Mouse (Mus musculus) midbrain, embryonic 13.5 days (tissue): ENCODE data around the gene Ciao2a. TPM values are rescaled to one million over a fixed set of nuclear protein-coding genes. Genes with fewer than 3 reads are reported as not detected.
A peak's percentile ranks its signal among the peaks of the same experiment; 100 is the strongest.

ENCODE experiments used
- ATAC-seq: fragments of 200-750 bp; cut with Nextera tagmentation; 2 replicates; pipeline ENCODE4 v1.8.0; 2017; ENCODE audit warnings: mild to moderate bottlenecking, moderate TSS enrichment, moderate library complexity
- H3K27ac ChIP-seq: fragments of 300-500 bp; sonication (generic); 2 replicates; pipeline ENCODE4 v1.5.1; 2015; ENCODE audit warnings: inconsistent platforms, mild to moderate bottlenecking, moderate library complexity
- H3K27me3 ChIP-seq: fragments of 300-500 bp; sonication (generic); 2 replicates; pipeline ENCODE4 v1.6.1; 2015; ENCODE audit warnings: mild to moderate bottlenecking, inconsistent platforms
- H3K36me3 ChIP-seq: fragments of 300-500 bp; sonication (generic); 2 replicates; pipeline ENCODE4 v1.6.1; 2015; ENCODE audit warnings: mild to moderate bottlenecking, inconsistent platforms
- H3K4me1 ChIP-seq: fragments of 300-500 bp; sonication (generic); replicated peaks from 2 replicates; pipeline ENCODE4 v1.6.1; 2015; ENCODE audit warnings: inconsistent platforms
- H3K4me2 ChIP-seq: fragments of 300-500 bp; sonication (generic); replicated peaks from 2 replicates; pipeline ENCODE4 v1.6.1; 2015; ENCODE audit warnings: moderate library complexity, mild to moderate bottlenecking, inconsistent platforms
- H3K4me3 ChIP-seq: fragments of 300-500 bp; sonication (generic); replicated peaks from 2 replicates; pipeline ENCODE4 v1.5.1; 2015; ENCODE audit warnings: mild to moderate bottlenecking, inconsistent platforms
- H3K9ac ChIP-seq: fragments of 300-500 bp; sonication (generic); replicated peaks from 2 replicates; pipeline ENCODE4 v1.6.1; 2015; ENCODE audit warnings: mild to moderate bottlenecking, inconsistent platforms
- H3K9me3 ChIP-seq: fragments of 300-500 bp; sonication (generic); 2 replicates; pipeline ENCODE4 v1.6.1; 2016; ENCODE audit warnings: mild to moderate bottlenecking, inconsistent platforms
- WGBS: fragments of 180-500 bp; shearing (Covaris S2); methylation state at CpG from one replicate; pipeline ENCODE4 v1.1.7; 2015; 5-methylcytosine and 5-hydroxymethylcytosine counted together
- polyA plus RNA-seq: library from polyadenylated mRNA; unstranded; fragments of >200 nt; fragmentation: Nextera tagmentation; extraction: Ambion mirVana; gene quantifications from 2 replicates; pipeline ENCODE4 v1.2.1, GENCODE M21; 2015

The Ciao2a gene
- polyA plus RNA-seq, 1 experiment from 2014 or later: 102 TPM

DNA sequence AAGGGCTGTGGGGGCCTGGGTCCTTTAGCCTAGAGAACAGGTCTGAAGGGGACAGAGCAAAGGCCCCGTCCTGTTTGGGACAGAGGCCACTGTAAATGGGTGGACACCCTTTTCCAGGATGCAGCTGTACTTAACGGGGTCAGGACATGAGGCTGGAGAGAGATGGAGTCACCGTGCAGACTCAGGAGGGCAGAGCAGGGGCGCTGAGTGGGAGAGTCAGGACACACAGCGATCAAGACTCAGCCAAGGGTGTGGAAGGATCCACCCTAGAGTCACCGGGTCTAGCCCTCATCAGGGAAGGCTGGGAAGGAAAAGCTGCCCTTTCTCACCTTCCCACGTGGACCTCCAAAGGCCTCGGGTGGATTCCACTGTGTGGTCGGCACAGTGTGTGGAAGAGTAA lies 25.6 kb downstream of the Ciao2a start:
- ATAC-seq: no peak
- Histone ChIP-seq H3K27ac (no peak overlapping the region), H3K4me1 (no peaks in the 10 kb centered on the region), H3K4me3 (no peak overlapping the region), H3K27me3 (peaks cover 10% of the 10 kb centered on the region), H3K9ac (no peak overlapping the region), H3K4me2 (no peak overlapping the region), H3K9me3 (no peaks in the 10 kb centered on the region), H3K36me3 (no peaks in the 10 kb centered on the region)
- WGBS: 78% methylated on average over 9 of the region's 9 CpGs

DNA sequence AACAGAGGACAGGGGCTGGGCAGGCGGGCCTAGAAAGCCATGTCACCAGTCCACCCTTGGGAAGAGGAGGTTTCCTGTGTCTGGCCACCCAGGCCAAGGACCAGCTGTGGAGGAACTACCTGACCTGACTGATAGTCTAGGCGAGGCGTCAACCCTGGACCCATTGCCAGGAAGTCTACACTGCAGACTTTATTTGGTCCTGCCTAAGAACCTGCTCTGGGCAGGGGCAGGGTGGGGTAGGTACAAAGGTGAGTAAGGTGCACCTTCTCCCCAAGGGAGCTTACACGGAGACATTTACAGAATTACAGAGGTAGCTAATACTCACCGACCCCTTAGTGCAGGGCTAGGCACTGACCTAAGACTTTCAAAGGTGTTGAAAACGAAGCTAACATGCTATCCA lies 27.2 kb downstream of the Ciao2a start:
- H3K4me1 ChIP-seq: peaks cover 6% of the 10 kb centered on the region
- no peaks in the 10 kb centered on the region for H3K9me3 ChIP-seq
- H3K27ac ChIP-seq: no peak overlapping the region
- H3K9ac ChIP-seq: no peak overlapping the region
- no peak overlapping the region for H3K4me2 ChIP-seq
- 90% methylated on average over 6 of the region's 6 CpGs for WGBS
- peaks cover 26% of the 10 kb centered on the region for H3K27me3 ChIP-seq
- H3K4me3 ChIP-seq: no peak overlapping the region
- no peak for ATAC-seq
- H3K36me3 ChIP-seq: no peaks in the 10 kb centered on the region

- no peak for ATAC-seq
- peaks cover 30% of the 10 kb centered on the region for H3K27me3 ChIP-seq
- H3K9ac ChIP-seq: no peak overlapping the region
- H3K4me1 ChIP-seq: peaks cover 6% of the 10 kb centered on the region
- no peak overlapping the region for H3K4me3 ChIP-seq
- no peaks in the 10 kb centered on the region for H3K9me3 ChIP-seq
- H3K27ac ChIP-seq: no peak overlapping the region
- 94% methylated on average over 9 of the region's 9 CpGs for WGBS
- no peaks in the 10 kb centered on the region for H3K36me3 ChIP-seq
- no peak overlapping the region for H3K4me2 ChIP-seq
Measured at GRCm38 (mm10) chr9:66154013-66154412, 27.6 kb downstream of the Ciao2a start.

GRCm38 (mm10) chr9:66155534-66155933 lies 29.1 kb downstream of the Ciao2a start:
- H3K4me1 ChIP-seq: peaks cover 6% of the 10 kb centered on the region
- H3K9ac ChIP-seq: no peak overlapping the region
- H3K4me3 ChIP-seq: no peak overlapping the region
- H3K27ac ChIP-seq: no peak overlapping the region
- no peak for ATAC-seq
- peaks cover 36% of the 10 kb centered on the region for H3K27me3 ChIP-seq
- 89% methylated on average over 1 of the region's 1 CpGs for WGBS
- no peaks in the 10 kb centered on the region for H3K9me3 ChIP-seq
- H3K4me2 ChIP-seq: no peak overlapping the region
- H3K36me3 ChIP-seq: no peaks in the 10 kb centered on the region

DNA sequence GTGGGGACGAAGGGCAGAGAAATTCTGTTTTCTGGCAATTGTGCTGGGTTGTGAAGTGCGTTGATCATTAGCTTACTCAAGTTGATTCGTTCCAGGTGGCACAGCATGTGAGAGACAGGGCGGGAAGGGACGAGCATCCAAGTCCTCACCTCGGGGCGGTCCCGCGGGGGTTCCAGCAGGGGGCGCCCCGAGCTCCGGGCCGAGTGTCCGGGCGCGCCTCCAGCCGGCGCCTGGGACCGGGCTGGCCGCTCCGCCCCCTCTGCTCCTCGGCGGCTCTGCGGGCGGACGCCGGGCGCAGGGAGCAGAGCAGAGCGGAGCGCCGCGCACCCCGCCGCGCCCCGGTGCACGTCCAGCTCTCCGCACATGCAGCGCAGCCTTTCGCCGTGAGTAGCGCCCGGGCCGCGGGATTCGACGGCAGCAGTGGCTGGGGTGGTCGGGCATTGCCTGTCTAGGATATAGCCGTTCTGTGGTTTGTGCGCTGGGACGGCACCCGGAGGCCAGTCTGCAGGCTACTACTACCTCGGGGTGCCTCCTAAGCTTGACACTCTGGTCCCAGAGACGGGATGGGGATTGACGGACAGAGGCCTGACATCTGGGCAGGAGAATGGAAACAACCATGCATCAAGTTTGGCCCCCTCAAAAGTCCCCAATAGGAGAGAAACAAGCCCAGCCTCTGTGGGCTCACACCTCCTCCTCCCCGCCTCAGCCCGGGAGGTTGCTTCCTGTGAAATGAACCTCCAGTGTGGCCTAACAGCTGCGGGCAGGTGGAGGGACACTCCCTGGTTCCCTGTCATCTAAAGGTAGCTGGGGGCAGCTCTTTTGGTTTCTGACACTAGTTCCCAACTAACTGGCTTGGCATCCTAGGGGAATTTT lies 31.8 kb downstream of the Ciao2a start, which contains the start of gene Dapk2:
Dapk2 (plus strand) TSS at position 266 of the 873 bp plus-strand sequence.
- whole genome bisulfite sequencing: 2% methylated on average over 58 of the region's 58 CpGs
- ATAC-seq: peak; percentile 83
- no peak within 1 kb of the TSS for H3K27ac ChIP-seq
- no peaks in the 10 kb centered on the region for H3K9me3 ChIP-seq
- H3K36me3 ChIP-seq: no peaks in the 10 kb centered on the region
- H3K4me2 ChIP-seq: peak within 1 kb of the TSS; percentile 54
- H3K4me3 ChIP-seq: peak within 1 kb of the TSS; percentile 39
- H3K9ac ChIP-seq: peak within 1 kb of the TSS; percentile 44; the same call in 1 of the 2 replicates
- peaks cover 33% of the 10 kb centered on the region for H3K27me3 ChIP-seq
- peaks cover 6% of the 10 kb centered on the region for H3K4me1 ChIP-seq

- H3K4me3 ChIP-seq: no peak overlapping the region
- no peak overlapping the region for H3K9ac ChIP-seq
- 88% methylated on average over 6 of the region's 6 CpGs for WGBS
- H3K27ac ChIP-seq: no peak overlapping the region
- H3K36me3 ChIP-seq: no peaks in the 10 kb centered on the region
- H3K4me2 ChIP-seq: peak overlapping the region; percentile 54
- H3K27me3 ChIP-seq: peaks cover 33% of the 10 kb centered on the region
- H3K9me3 ChIP-seq: no peaks in the 10 kb centered on the region
- peaks cover 6% of the 10 kb centered on the region for H3K4me1 ChIP-seq
- no peak for ATAC-seq
Measured at GRCm38 (mm10) chr9:66158885-66159430, 32.5 kb downstream of the Ciao2a start.

- Histone ChIP-seq H3K4me1 (peaks cover 6% of the 10 kb centered on the region), H3K36me3 (no peaks in the 10 kb centered on the region), H3K4me2 (no peak overlapping the region), H3K27ac (no peak overlapping the region), H3K9ac (no peak overlapping the region), H3K27me3 (peaks cover 33% of the 10 kb centered on the region), H3K9me3 (no peaks in the 10 kb centered on the region), H3K4me3 (no peak overlapping the region)
- WGBS: 97% methylated on average over 2 of the region's 2 CpGs
- ATAC-seq: no peak
Measured at GRCm38 (mm10) chr9:66160155-66160554, 33.7 kb downstream of the Ciao2a start.

DNA sequence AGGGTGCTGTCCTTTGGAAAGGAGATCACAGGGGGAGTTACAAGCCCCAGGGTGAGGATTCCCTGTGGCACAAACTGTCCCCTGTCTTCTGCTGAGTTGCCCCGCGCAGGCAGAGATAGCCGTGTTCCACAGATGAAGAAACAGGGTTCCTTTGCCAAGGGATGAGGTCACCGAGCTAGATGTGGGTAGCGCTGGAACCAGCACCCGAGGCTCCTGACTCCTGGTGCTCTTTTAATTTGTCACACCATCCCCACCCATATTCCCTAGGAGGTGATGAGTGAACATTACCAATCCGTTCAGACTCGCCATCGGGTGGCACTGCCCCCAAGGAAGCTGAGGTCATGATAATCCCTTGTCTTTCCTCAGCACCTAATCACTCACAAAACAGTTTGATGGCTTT lies 36.6 kb downstream of the Ciao2a start:
- Histone ChIP-seq H3K9ac (no peak overlapping the region), H3K27ac (no peak overlapping the region), H3K4me3 (no peak overlapping the region), H3K36me3 (no peaks in the 10 kb centered on the region), H3K4me2 (no peak overlapping the region), H3K4me1 (peaks cover 17% of the 10 kb centered on the region), H3K27me3 (peaks cover 16% of the 10 kb centered on the region), H3K9me3 (no peaks in the 10 kb centered on the region)
- 89% methylated on average over 9 of the region's 9 CpGs for WGBS
- ATAC-seq: no peak

DNA sequence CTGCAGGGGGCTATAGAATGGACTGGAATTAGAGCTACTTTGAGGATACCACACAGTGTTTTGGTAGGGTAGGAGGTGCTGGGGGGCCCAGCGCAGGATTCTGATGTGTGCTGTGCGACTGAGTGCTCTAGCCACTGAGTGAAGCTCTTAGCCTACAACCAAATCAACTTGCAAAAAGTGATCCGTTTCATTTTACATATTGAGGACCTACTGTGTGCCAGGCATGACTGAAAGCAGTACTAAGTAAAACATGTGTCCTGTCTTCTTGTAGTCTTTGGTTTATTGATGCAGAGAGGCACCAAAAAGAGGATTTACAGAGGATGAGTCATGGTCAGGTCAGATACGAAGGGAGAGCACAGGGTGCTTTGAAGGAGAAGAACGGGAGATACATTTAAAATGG lies 40.8 kb downstream of the Ciao2a start:
- WGBS: 82% methylated on average over 5 of the region's 5 CpGs
- H3K27ac ChIP-seq: no peak overlapping the region

GRCm38 (mm10) chr9:66168233-66168632 lies 41.8 kb downstream of the Ciao2a start:
- ATAC-seq: no peak

More for the DNA sequence above, 40.8 kb downstream of the Ciao2a start:
- H3K4me1 ChIP-seq: peaks cover 30% of the 10 kb centered on the region
- no peaks in the 10 kb centered on the region for H3K27me3 ChIP-seq
- ATAC-seq: no peak
- no peak overlapping the region for H3K4me3 ChIP-seq
- H3K9me3 ChIP-seq: no peaks in the 10 kb centered on the region
- H3K9ac ChIP-seq: no peak overlapping the region
- no peak overlapping the region for H3K4me2 ChIP-seq
- no peaks in the 10 kb centered on the region for H3K36me3 ChIP-seq

DNA sequence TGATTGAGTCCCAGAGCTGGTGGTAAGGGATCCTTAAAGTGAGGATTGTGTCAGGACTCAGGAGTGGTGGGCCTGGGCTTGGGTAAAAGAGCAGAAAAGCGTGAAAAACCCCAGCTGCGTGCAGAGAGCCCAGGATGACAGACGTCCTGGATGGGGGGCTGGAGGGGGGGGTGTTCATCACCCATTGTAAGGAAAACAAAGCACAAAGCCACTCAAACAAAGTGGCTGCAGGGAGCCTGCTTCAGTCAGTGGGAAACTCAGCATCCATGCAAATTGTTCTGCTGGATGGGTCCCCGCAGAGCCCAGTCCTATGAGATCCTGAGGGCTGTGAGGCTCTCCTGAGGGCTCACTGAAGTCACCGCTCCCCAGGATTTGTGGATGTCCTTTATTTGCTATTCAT lies 44.1 kb downstream of the Ciao2a start:
- Histone ChIP-seq H3K36me3 (no peaks in the 10 kb centered on the region), H3K27ac (peak overlapping the region; percentile 56; the same call in 1 of the 2 replicates), H3K9me3 (no peaks in the 10 kb centered on the region), H3K4me3 (no peak overlapping the region), H3K4me2 (no peak overlapping the region), H3K27me3 (no peaks in the 10 kb centered on the region), H3K4me1 (peaks cover 26% of the 10 kb centered on the region), H3K9ac (no peak overlapping the region)
- peak; percentile 87 for ATAC-seq
- WGBS: 2% methylated on average over 5 of the region's 5 CpGs

More at GRCm38 (mm10) chr9:66168233-66168632, 41.8 kb downstream of the Ciao2a start:
- Histone ChIP-seq H3K27me3 (no peaks in the 10 kb centered on the region), H3K36me3 (no peaks in the 10 kb centered on the region), H3K27ac (no peak overlapping the region), H3K9me3 (no peaks in the 10 kb centered on the region), H3K4me3 (no peak overlapping the region), H3K9ac (no peak overlapping the region), H3K4me1 (peaks cover 30% of the 10 kb centered on the region), H3K4me2 (no peak overlapping the region)
- 0% methylated on average over 1 of the region's 1 CpGs for WGBS

GRCm38 (mm10) chr9:66171275-66171921 lies 45.0 kb downstream of the Ciao2a start:
- WGBS: 43% methylated on average over 12 of the region's 12 CpGs
- no peaks in the 10 kb centered on the region for H3K27me3 ChIP-seq
- H3K27ac ChIP-seq: no peak overlapping the region
- no peak overlapping the region for H3K4me3 ChIP-seq
- no peak overlapping the region for H3K9ac ChIP-seq
- peaks cover 18% of the 10 kb centered on the region for H3K4me1 ChIP-seq
- no peaks in the 10 kb centered on the region for H3K9me3 ChIP-seq
- H3K36me3 ChIP-seq: no peaks in the 10 kb centered on the region
- ATAC-seq: no peak
- H3K4me2 ChIP-seq: no peak overlapping the region
